Mouse (Mus musculus) liver, adult 2 months (tissue): ENCODE results near the gene H3f3a. TPM values are rescaled to one million over a fixed set of nuclear protein-coding genes. Genes with fewer than 3 reads are reported as not detected.
"Not testable (repeated sequence)": the region's sequence is repeated elsewhere in the genome, so short reads cannot be mapped to it uniquely, and the experiment has no call there.

Experiments
- DNase-seq: peaks from one replicate; pipeline ENCODE4 v3.0.0-alpha.2; 2011; ENCODE audit warnings: low read depth, low spot score; ENCODE audit errors: extremely low read depth
- H3K27ac ChIP-seq: fragments of 200-500 bp; replicated peaks from 2 replicates; pipeline ENCODE4 v1.5.1; 2012; ENCODE audit warnings: low read depth, mild to moderate bottlenecking, control low read depth, inconsistent platforms, low read length; ENCODE audit not compliant: insufficient read depth
- H3K27me3 ChIP-seq: fragments of 200-500 bp; 2 replicates; pipeline ENCODE4 v1.6.1; 2012; ENCODE audit warnings: mild to moderate bottlenecking, moderate library complexity, low read length, inconsistent platforms; ENCODE audit not compliant: control insufficient read depth, insufficient read depth
- H3K36me3 ChIP-seq: fragments of 200-500 bp; 2 replicates; pipeline ENCODE4 v1.6.1; 2012; ENCODE audit warnings: low read length, inconsistent platforms; ENCODE audit not compliant: control insufficient read depth, insufficient read depth
- H3K4me1 ChIP-seq: fragments of 200-500 bp; 2 replicates; pipeline ENCODE4 v1.6.1; 2011; ENCODE audit warnings: low read length; ENCODE audit not compliant: control insufficient read depth, insufficient read depth
- H3K4me3 ChIP-seq: fragments of 200-500 bp; 2 replicates; pipeline ENCODE4 v1.5.1; 2011; ENCODE audit warnings: low read depth, mild to moderate bottlenecking, control low read depth, low read length, moderate library complexity; ENCODE audit not compliant: insufficient read depth
- H3K79me2 ChIP-seq: fragments of 200-500 bp; 2 replicates; pipeline ENCODE4 v1.6.1; 2012; ENCODE audit warnings: inconsistent platforms, mild to moderate bottlenecking, low read length, moderate library complexity; ENCODE audit not compliant: control insufficient read depth, insufficient read depth
- H3K9ac ChIP-seq: fragments of 200-500 bp; 2 replicates; pipeline ENCODE4 v1.6.1; 2012; ENCODE audit warnings: low read depth, mild to moderate bottlenecking, control low read depth, inconsistent platforms, low read length
- CTCF ChIP-seq: fragments of 200-500 bp; IDR thresholded peaks from 2 replicates; pipeline ENCODE4 v1.5.1; 2011; ENCODE audit warnings: low read depth, low read length, control low read depth
- POLR2A ChIP-seq: fragments of 200-500 bp; IDR thresholded peaks from 2 replicates; pipeline ENCODE4 v1.6.1; 2011; ENCODE audit warnings: low read length, control low read depth; ENCODE audit not compliant: insufficient read depth; ENCODE audit errors: extremely low read depth
- WGBS: fragments of 180-500 bp; shearing (Covaris S2); methylation state at CpG from one replicate; pipeline ENCODE4 v1.1.7; 2018; 5-methylcytosine and 5-hydroxymethylcytosine counted together
- polyA plus RNA-seq: library from polyadenylated mRNA; depleted of rRNA; stranded (reverse); fragments of >200 nt; gene quantifications from 2 replicates; pipeline ENCODE4 v1.2.3, GENCODE M21; 2012
- total RNA-seq: library from RNA; depleted of rRNA; stranded (reverse); fragments of >200 nt; gene quantifications from 2 replicates; pipeline ENCODE4 v1.2.3, GENCODE M21; 2014

Gene H3f3a
- total and polyA plus RNA-seq, 2 experiments, result 147 to 264 TPM

DNA sequence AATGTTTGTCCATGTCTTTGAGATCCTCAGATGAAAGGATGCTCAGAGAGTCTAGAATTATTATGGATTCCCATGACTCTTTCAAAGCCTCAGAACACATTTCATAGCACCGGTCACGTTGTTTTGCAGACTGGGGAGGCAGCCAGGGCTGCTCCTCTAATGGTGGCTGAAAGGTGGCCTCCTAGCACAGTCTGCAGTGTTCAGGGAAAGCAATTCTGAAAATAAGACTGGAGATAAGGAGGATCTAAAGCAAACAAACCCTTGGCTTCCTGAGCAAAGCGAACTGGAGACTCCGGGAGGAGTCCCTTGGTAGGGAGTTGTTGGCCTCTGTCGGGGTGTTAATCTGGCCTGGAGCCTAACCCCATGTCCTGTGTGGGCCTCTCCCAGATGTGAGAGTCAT lies 23.4 kb upstream of the H3f3a start:
- no peaks in the 10 kb centered on the region for H3K36me3 ChIP-seq
- no peak overlapping the region for H3K27ac ChIP-seq
- H3K27me3 ChIP-seq, result no peaks in the 10 kb centered on the region
- DNase-seq, result no peak
- 83% methylated on average over 5 of the region's 5 CpGs for whole genome bisulfite sequencing
- TF ChIP-seq CTCF, result no peak
- no peak for TF ChIP-seq POLR2A
- H3K79me2 ChIP-seq, result no peaks in the 10 kb centered on the region
- no peak overlapping the region for H3K4me3 ChIP-seq
- no peak overlapping the region for H3K9ac ChIP-seq
- H3K4me1 ChIP-seq, result no peaks in the 10 kb centered on the region

DNA sequence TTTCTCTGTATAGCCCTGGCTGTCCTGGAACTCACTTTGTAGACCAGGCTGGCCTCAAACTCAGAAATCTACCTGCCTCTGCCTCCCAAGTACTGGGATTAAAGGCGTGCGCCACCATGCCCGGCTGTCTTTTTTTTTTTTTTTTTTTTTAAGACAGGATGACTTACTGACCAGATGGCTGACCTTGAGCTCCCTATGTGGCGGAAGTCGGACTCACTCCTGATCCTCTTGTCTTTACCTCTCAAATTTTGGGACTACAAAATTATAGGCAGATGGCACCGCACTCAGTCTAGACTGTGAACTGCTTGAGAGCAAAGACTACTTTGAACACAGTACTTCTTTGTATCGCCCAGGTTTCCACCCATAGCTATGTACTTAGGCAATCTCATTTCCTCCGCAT lies 22.7 kb upstream of the H3f3a start:
- H3K27ac ChIP-seq, H3K4me1 ChIP-seq, H3K36me3 ChIP-seq, H3K9ac ChIP-seq, DNase-seq, H3K27me3 ChIP-seq, H3K79me2 ChIP-seq, H3K4me3 ChIP-seq: not testable (repeated sequence)
- 90% methylated on average over 8 of the region's 8 CpGs for WGBS

DNA sequence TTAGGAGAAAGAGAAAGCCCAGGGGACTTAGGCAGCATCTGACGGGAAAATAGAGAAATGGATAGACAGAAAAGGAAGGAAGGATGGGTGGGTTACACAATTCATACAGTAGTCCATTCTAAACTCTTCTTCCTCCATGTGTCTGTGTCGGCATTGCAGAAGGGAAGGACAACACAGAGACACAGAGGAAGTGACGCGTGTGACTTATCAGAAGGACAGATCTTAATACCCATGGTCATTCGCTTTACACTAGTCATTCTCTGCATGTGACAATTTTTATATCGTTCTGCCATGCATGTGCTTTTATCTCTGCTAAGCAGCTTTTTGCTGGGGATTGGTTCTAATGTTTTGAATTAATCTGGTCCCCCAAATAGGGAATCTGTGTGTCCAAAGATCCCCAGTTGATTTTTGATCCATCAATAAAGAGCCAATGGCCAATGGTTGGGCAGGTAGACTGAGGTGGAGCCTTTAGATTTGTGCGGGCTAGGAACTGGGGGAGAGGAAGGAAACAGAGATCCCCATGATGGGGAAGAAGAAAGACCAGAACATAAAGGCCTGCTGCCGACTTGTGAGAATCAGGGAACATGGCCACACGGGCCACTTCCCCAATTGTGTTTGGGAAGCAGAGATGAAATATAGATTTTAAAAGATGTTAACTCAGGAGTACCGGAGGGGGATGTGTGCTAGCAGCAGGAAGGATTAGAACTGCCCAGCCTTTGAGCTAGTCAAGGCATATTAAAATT lies 21.7 kb upstream of the H3f3a start:
- TF ChIP-seq POLR2A (no peak), CTCF (no peak)
- Histone ChIP-seq H3K36me3 (no peaks in the 10 kb centered on the region), H3K79me2 (no peaks in the 10 kb centered on the region), H3K27ac (no peak overlapping the region), H3K9ac (no peak overlapping the region), H3K4me3 (no peak overlapping the region), H3K27me3 (no peaks in the 10 kb centered on the region), H3K4me1 (no peaks in the 10 kb centered on the region)
- WGBS, result 85% methylated on average over 10 of the region's 10 CpGs
- no peak for DNase-seq

- Histone ChIP-seq H3K9ac (no peak overlapping the region), H3K27me3 (no peaks in the 10 kb centered on the region), H3K27ac (no peak overlapping the region), H3K4me3 (no peak overlapping the region), H3K4me1 (no peaks in the 10 kb centered on the region), H3K79me2 (no peaks in the 10 kb centered on the region), H3K36me3 (no peaks in the 10 kb centered on the region)
- no peak for DNase-seq
- TF ChIP-seq POLR2A (no peak), CTCF (no peak)
- 54% methylated on average over 14 of the region's 14 CpGs for WGBS
Observed at GRCm38 (mm10) chr1:180830588-180831346, 17.0 kb upstream of the H3f3a start.

DNA sequence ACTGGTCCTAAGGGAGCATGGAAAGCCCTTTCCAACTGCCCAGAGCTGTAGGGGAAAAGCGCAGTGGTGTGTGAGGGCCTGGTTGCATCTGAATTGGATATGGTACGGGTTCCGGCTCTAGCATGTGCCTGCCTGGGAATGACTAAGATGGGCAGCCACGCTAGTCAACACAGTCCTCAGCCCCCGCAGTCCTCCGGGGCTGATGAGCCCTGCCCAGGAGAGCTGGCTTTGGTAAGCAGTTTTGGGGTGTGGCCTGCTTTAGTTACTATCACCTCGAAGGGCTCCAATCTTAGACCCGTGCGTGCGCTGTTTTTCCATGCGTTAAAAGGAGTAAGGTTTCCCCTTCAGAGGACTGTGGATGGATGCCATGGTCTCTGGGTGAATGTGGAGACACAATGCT lies 16.4 kb upstream of the H3f3a start:
- no peaks in the 10 kb centered on the region for H3K36me3 ChIP-seq
- no peak overlapping the region for H3K27ac ChIP-seq
- WGBS, result 86% methylated on average over 11 of the region's 11 CpGs
- no peaks in the 10 kb centered on the region for H3K79me2 ChIP-seq
- TF ChIP-seq CTCF (no peak), POLR2A (no peak)
- no peaks in the 10 kb centered on the region for H3K4me1 ChIP-seq
- no peak for DNase-seq
- no peak overlapping the region for H3K9ac ChIP-seq
- no peak overlapping the region for H3K4me3 ChIP-seq
- H3K27me3 ChIP-seq, result no peaks in the 10 kb centered on the region

DNA sequence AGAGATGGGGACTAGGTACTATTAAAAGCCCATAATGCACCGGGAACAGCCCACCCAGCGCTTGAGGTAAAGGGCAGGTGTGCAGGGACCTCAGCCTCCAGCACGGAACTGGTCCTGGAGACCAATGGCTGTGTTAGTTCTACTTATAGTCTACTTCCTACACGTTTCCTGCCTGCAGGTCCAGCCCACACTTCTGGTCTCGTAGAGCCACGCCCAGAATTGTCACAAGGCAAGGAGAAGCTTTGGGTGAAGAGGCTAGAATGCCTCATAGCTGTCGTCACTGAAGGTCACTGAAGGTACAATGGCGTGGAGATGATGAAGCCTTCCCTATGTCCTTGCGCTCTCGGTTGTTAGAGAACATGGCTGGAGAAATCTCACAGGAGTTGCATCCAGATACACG lies 16.0 kb upstream of the H3f3a start:
- no peak overlapping the region for H3K27ac ChIP-seq
- H3K9ac ChIP-seq, result no peak overlapping the region
- no peak for TF ChIP-seq CTCF
- TF ChIP-seq POLR2A, result no peak
- H3K27me3 ChIP-seq, result no peaks in the 10 kb centered on the region
- no peak for DNase-seq
- WGBS, result 79% methylated on average over 11 of the region's 11 CpGs
- no peaks in the 10 kb centered on the region for H3K79me2 ChIP-seq
- H3K36me3 ChIP-seq, result no peaks in the 10 kb centered on the region
- H3K4me3 ChIP-seq, result no peak overlapping the region
- no peaks in the 10 kb centered on the region for H3K4me1 ChIP-seq
